Mouse (Mus musculus): ENCODE measurements around the gene Grid1.

Grid1 gene

DNA sequence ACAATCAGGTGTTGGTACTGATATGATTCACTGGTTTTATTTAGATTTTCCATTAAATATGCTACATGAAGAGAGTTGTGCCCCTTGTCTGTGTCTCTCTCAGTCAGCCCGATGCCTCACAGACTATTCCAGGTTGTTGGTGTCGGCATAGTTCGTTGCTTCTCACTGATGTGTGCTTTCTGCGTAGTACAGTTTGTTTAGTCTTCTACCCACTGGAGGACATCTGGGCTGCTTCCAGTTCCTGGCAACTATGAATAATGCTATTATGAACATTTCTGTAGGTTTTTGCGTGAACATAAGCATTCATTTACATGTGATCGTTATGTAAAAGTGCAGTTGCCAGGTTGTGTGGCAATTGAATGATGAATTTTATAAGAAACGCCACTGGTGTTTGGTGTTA, 633.8 kb downstream of the Grid1 start:
- no peak for DNase-seq (ENCODE audit: low read depth)

- DNase-seq (ENCODE audit: low read depth): no peak
These were observed 648.3 kb downstream of the Grid1 start for GRCm38 (mm10) chr14:35468254-35468653.

- DNase-seq (ENCODE audit: low read depth): no peak
These were observed 666.1 kb downstream of the Grid1 start for GRCm38 (mm10) chr14:35486017-35486416.

DNA sequence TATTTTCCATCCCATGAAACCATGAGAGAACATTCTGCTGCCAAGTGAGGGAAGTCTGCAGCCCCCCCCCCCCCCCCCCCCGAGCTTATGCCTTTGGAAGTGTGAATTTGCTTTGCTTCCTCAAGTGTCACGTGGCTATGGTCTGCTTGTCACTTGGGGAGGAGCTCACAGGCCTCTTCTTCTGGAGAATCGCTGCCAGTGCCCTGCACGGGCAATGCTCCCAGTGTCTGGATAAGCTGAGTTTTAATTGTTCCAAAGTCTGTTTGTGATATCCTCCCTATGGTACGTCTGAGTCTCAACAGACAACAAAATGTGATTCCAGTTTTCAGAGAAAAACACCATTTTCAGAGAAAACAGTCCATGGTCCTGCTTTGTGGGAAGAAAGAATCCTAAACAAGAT, 682.4 kb downstream of the Grid1 start:
- no peak for DNase-seq (ENCODE audit: low read depth)

DNA sequence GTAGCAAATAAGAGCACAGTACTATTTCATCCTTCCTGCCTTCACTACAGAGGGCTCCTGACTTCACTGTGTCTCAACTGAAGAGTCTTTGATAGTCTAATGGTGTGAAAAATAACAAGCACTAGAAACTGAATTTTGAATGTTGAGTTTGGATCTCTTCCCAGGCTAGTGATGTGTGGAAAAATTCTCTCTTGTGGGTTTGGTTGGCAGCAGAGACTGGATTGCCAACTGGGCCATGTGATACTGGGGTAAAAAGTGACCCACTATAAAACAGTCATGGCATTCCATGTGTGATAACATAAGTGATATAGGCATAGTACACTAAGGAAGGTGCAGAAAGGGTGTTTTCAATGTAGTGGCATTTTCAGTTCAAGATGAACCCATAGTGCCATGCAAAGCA, 699.5 kb downstream of the Grid1 start:
- DNase-seq (ENCODE audit: low read depth): no peak

GRCm38 (mm10) chr14:35538835-35539234, 718.9 kb downstream of the Grid1 start:
- DNase-seq (ENCODE audit: low read depth): no peak

DNA sequence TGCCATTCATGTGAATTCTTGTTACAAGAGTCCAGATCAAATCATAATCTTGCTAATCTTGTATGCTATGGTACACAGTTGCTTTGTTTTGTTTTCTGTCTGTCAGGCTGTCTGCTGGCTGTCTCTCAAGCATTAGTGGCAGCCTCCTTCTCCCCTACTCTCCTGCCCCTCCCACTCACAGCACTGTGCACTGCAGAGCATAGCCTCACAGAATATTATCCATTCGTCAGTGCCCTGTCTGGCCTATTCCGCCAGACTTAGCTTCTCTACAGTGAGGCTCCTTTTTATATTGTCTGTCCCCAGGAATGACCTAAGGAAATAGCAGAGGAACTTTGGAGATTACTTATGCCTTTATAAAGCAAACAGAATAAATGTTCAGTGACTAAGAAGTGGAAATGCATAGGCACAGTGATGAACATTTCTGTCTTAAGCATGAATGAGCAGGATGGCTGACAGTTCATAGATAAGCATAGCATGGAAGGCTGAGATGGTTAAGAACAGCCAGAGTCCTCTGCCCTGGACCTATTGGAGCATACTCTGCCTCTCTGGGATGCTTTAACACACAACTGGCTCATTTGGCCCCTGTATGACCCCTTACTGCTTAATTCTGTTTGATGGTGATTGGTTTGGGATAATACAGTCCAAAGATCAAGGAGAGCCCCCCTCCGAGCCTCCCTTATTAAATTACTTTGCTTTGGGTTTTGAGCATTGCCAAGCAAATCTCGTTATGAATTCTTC, 721.5 kb downstream of the Grid1 start:
- no peak for DNase-seq (ENCODE audit: low read depth)

- DNase-seq (ENCODE audit: low read depth): no peak
These were observed 722.1 kb downstream of the Grid1 start for GRCm38 (mm10) chr14:35541992-35542380.

GRCm38 (mm10) chr14:35554288-35554687, 734.4 kb downstream of the Grid1 start:
- no peak for DNase-seq (ENCODE audit: low read depth)

- no peak for DNase-seq (ENCODE audit: low read depth)
These were observed 741.5 kb downstream of the Grid1 start for GRCm38 (mm10) chr14:35561244-35561893.

- DNase-seq (ENCODE audit: low read depth): no peak
These were observed 753.1 kb downstream of the Grid1 start for GRCm38 (mm10) chr14:35572991-35573502.

DNA sequence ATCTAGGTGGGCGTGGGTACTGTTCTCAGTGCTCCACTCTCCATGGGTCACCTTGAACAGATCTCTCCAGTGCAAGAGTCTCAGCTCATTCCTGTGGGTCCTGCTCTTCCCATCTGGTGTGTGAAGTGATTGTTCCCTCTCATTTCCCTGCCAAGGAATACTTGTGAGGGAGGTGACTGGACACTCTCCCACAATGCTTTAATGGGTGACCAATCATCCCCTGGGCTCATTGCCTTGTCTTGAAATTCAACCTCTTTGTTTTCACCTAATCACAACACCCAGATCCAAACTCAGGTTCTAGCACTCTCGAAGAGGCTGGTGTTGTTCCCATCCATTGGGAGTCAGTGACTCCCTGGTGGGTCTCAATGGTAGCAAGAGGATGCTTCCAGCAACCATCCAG, 754.6 kb downstream of the Grid1 start:
- no peak for DNase-seq (ENCODE audit: low read depth)

DNA sequence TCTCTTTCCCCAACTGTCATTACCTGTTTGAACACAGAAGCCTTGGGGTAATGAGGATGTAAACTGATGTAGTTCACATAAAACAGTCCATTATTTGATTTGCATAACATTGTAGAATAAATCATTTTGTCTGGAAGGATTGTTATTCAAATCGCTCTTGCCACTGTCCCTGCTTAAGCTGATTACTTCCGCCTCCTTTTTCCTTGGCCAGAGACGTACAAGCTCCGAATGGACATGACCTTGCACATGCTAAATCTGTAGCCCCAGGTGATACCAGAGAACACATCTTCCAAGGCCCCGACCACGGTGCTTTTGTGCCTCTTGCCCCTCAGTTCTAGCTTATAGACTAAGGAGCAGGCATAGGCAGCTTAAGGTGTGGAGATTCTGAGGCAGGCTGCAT, 755.4 kb downstream of the Grid1 start:
- DNase-seq (ENCODE audit: low read depth): no peak

- no peak for DNase-seq (ENCODE audit: low read depth)
These were observed 805.8 kb downstream of the Grid1 start for GRCm38 (mm10) chr14:35625749-35626148.

Data from induced T-regulatory cell, adult 2 months (primary cell).